Mouse (Mus musculus) G1E (cell line): ENCODE data around the gene Nphp4.

Experiments
- CTCF ChIP-seq: IDR thresholded peaks from 2 replicates; pipeline ENCODE4 v1.5.1; 2012; ENCODE audit warnings: low read depth, low read length, inconsistent platforms, mixed read lengths
- TAL1 ChIP-seq: conservative IDR thresholded peaks from 2 replicates; pipeline ENCODE4 v1.6.1; 2012; ENCODE audit warnings: low read depth, low read length, inconsistent platforms, mixed read lengths

- TF ChIP-seq CTCF, result no peak
- no peak for TF ChIP-seq TAL1
Observed at GRCm38 (mm10) chr4:152583616-152584015, 107.1 kb downstream of the Nphp4 start.
